Mouse (Mus musculus): ENCODE results near the gene Phc2.
"Not testable (repeated sequence)": the region's sequence is repeated elsewhere in the genome, so short reads cannot be mapped to it uniquely, and the experiment has no call there.

Phc2 gene

GRCm38 (mm10) chr4:128645896-128646295 lies 8.6 kb upstream of the Phc2 start:
- no peak for DNase-seq (ENCODE audit: low spot score in 2 of 2)

- no peak for DNase-seq (ENCODE audit: low spot score in 2 of 2)
Observed at GRCm38 (mm10) chr4:128646762-128647161, 7.7 kb upstream of the Phc2 start.

- DNase-seq (ENCODE audit: low spot score in 2 of 2), result no peak
Observed at GRCm38 (mm10) chr4:128648567-128649255, 5.8 kb upstream of the Phc2 start.

GRCm38 (mm10) chr4:128651530-128651929 lies 3.0 kb upstream of the Phc2 start:
- DNase-seq (ENCODE audit: low spot score in 2 of 2), result no peak

GRCm38 (mm10) chr4:128652584-128653298 lies 1.8 kb upstream of the Phc2 start:
- no peak for DNase-seq (ENCODE audit: low spot score in 2 of 2)

GRCm38 (mm10) chr4:128655446-128655845 lies 944 bp downstream of the Phc2 start:
- DNase-seq (ENCODE audit: low spot score in 2 of 2), result no peak

- no peak for DNase-seq (ENCODE audit: low spot score in 2 of 2)
Observed at GRCm38 (mm10) chr4:128660196-128660595, 5.7 kb downstream of the Phc2 start.

- DNase-seq (ENCODE audit: low spot score in 2 of 2), result no peak
Observed at GRCm38 (mm10) chr4:128661063-128661462, 6.6 kb downstream of the Phc2 start.

GRCm38 (mm10) chr4:128664002-128664401 lies 9.5 kb downstream of the Phc2 start:
- DNase-seq (ENCODE audit: low spot score in 2 of 2), result no peak

- DNase-seq (ENCODE audit: low spot score in 2 of 2), result not testable (repeated sequence)
Observed at GRCm38 (mm10) chr4:128666362-128666761, 11.9 kb downstream of the Phc2 start.

- not testable (repeated sequence) for DNase-seq (ENCODE audit: low spot score in 2 of 2)
Observed at GRCm38 (mm10) chr4:128667195-128667594, 12.7 kb downstream of the Phc2 start.

- DNase-seq (ENCODE audit: low spot score in 2 of 2), result no peak
Observed at GRCm38 (mm10) chr4:128669229-128669628, 14.7 kb downstream of the Phc2 start.

GRCm38 (mm10) chr4:128670566-128671191 lies 16.2 kb downstream of the Phc2 start:
- DNase-seq (ENCODE audit: low spot score in 2 of 2), result no peak

- no peak for DNase-seq (ENCODE audit: low spot score in 2 of 2)
Observed at GRCm38 (mm10) chr4:128672494-128672893, 18.0 kb downstream of the Phc2 start.

GRCm38 (mm10) chr4:128678564-128679217 lies 24.2 kb downstream of the Phc2 start:
- no peak for DNase-seq (ENCODE audit: low spot score in 2 of 2)

- DNase-seq (ENCODE audit: low spot score in 2 of 2), result no peak
Observed at GRCm38 (mm10) chr4:128681126-128681525, 26.6 kb downstream of the Phc2 start.

- no peak for DNase-seq (ENCODE audit: low spot score in 2 of 2)
Observed at GRCm38 (mm10) chr4:128682281-128682680, 27.8 kb downstream of the Phc2 start.

GRCm38 (mm10) chr4:128683706-128684105 lies 29.2 kb downstream of the Phc2 start:
- no peak for DNase-seq (ENCODE audit: low spot score in 2 of 2)

GRCm38 (mm10) chr4:128684108-128684507 lies 29.6 kb downstream of the Phc2 start:
- DNase-seq (ENCODE audit: low spot score in 2 of 2), result no peak

GRCm38 (mm10) chr4:128688513-128688913 lies 34.0 kb downstream of the Phc2 start:
- no peak for DNase-seq (ENCODE audit: low spot score in 2 of 2)

- DNase-seq (ENCODE audit: low spot score in 2 of 2), result peak in 1 of 2 experiments; percentile 19
Observed at GRCm38 (mm10) chr4:128688976-128689375, 34.5 kb downstream of the Phc2 start.

GRCm38 (mm10) chr4:128689739-128690304 lies 35.3 kb downstream of the Phc2 start:
- no peak for DNase-seq (ENCODE audit: low spot score in 2 of 2)
